Mouse (Mus musculus): ENCODE data around the gene Il34. TPM values are rescaled to one million over a fixed set of nuclear protein-coding genes. Genes with fewer than 3 reads are reported as not detected.
A peak's percentile ranks its signal among the peaks of the same experiment; 100 is the strongest.

The Il34 gene
- polyA plus RNA-seq, 1 experiment, result 8.6 TPM

GRCm38 (mm10) chr8:110815308-110815707 lies 9.6 kb upstream of the Il34 start:
- H3K36me3 ChIP-seq (ENCODE audit: control insufficient read depth, insufficient read depth), result peaks cover 100% of the 10 kb centered on the region
- no peak overlapping the region for H3ac ChIP-seq (ENCODE audit: control insufficient read depth, insufficient read length, low read depth)
- H3K27me3 ChIP-seq (ENCODE audit: control insufficient read depth, insufficient read depth, insufficient read length), result no peaks in the 10 kb centered on the region
- H3K79me3 ChIP-seq (ENCODE audit: low read depth), result peaks cover 27% of the 10 kb centered on the region
- H3K79me2 ChIP-seq (ENCODE audit: control insufficient read depth, insufficient read depth), result peaks cover 68% of the 10 kb centered on the region
- TF ChIP-seq CTCF (IDR thresholded peaks at IDR 0.05; ENCODE audit: control insufficient read depth, insufficient read depth, insufficient read length) (no peak), CEBPB (IDR thresholded peaks at IDR 0.05; ENCODE audit: low read depth) (peak; percentile 2), MYOD1 (IDR thresholded peaks at IDR 0.05; ENCODE audit: control insufficient read depth, insufficient read length, low read depth) (no peak)
- no peak overlapping the region for H3K4me3 ChIP-seq (ENCODE audit: insufficient read depth, poor library complexity, severe bottlenecking)

- H3K36me3 ChIP-seq (ENCODE audit: control insufficient read depth, insufficient read depth), result peaks cover 95% of the 10 kb centered on the region
- H3K4me3 ChIP-seq (ENCODE audit: insufficient read depth, poor library complexity, severe bottlenecking), result no peak overlapping the region
- no peak for TF ChIP-seq MYOD1 (IDR thresholded peaks at IDR 0.05; ENCODE audit: control insufficient read depth, insufficient read length, low read depth)
- TF ChIP-seq CEBPB (IDR thresholded peaks at IDR 0.05; ENCODE audit: low read depth), result no peak
- H3K27me3 ChIP-seq (ENCODE audit: control insufficient read depth, insufficient read depth, insufficient read length), result no peaks in the 10 kb centered on the region
- H3K79me2 ChIP-seq (ENCODE audit: control insufficient read depth, insufficient read depth), result peaks cover 47% of the 10 kb centered on the region
- peaks cover 11% of the 10 kb centered on the region for H3K79me3 ChIP-seq (ENCODE audit: low read depth)
- no peak overlapping the region for H3ac ChIP-seq (ENCODE audit: control insufficient read depth, insufficient read length, low read depth)
Measured at GRCm38 (mm10) chr8:110813081-110813812, 7.5 kb upstream of the Il34 start.

GRCm38 (mm10) chr8:110812349-110813080 lies 6.8 kb upstream of the Il34 start:
- Histone ChIP-seq H3K4me3 (ENCODE audit: insufficient read depth, poor library complexity, severe bottlenecking) (no peak overlapping the region), H3K79me2 (ENCODE audit: control insufficient read depth, insufficient read depth) (peaks cover 40% of the 10 kb centered on the region), H3ac (ENCODE audit: control insufficient read depth, insufficient read length, low read depth) (no peak overlapping the region), H3K36me3 (ENCODE audit: control insufficient read depth, insufficient read depth) (peaks cover 95% of the 10 kb centered on the region), H3K27me3 (ENCODE audit: control insufficient read depth, insufficient read depth, insufficient read length) (no peaks in the 10 kb centered on the region), H3K79me3 (ENCODE audit: low read depth) (peaks cover 5% of the 10 kb centered on the region)
- TF ChIP-seq CEBPB (IDR thresholded peaks at IDR 0.05; ENCODE audit: low read depth), result no peak
- TF ChIP-seq FOSL1 (IDR thresholded peaks at IDR 0.05; ENCODE audit: insufficient read depth, low read length, poor library complexity, severe bottlenecking), result no peak
- no peak for TF ChIP-seq USF1 (IDR thresholded peaks at IDR 0.05; ENCODE audit: low read depth)
- TF ChIP-seq MAX (IDR thresholded peaks at IDR 0.05), result no peak
- TF ChIP-seq MYOG (IDR thresholded peaks at IDR 0.05; ENCODE audit: control insufficient read depth, extremely low read depth, insufficient read length), result no peak

GRCm38 (mm10) chr8:110811793-110812192 lies 6.1 kb upstream of the Il34 start:
- no peak for TF ChIP-seq MAX (IDR thresholded peaks at IDR 0.05)
- TF ChIP-seq MYOG (IDR thresholded peaks at IDR 0.05; ENCODE audit: control insufficient read depth, extremely low read depth, insufficient read length), result no peak
- TF ChIP-seq CEBPB (IDR thresholded peaks at IDR 0.05; ENCODE audit: low read depth), result no peak
- Histone ChIP-seq H3K79me3 (ENCODE audit: low read depth) (peaks cover 4% of the 10 kb centered on the region), H3K27me3 (ENCODE audit: control insufficient read depth, insufficient read depth, insufficient read length) (no peaks in the 10 kb centered on the region), H3K4me3 (ENCODE audit: insufficient read depth, poor library complexity, severe bottlenecking) (no peak overlapping the region), H3K79me2 (ENCODE audit: control insufficient read depth, insufficient read depth) (peaks cover 32% of the 10 kb centered on the region), H3K36me3 (ENCODE audit: control insufficient read depth, insufficient read depth) (peaks cover 90% of the 10 kb centered on the region), H3ac (ENCODE audit: control insufficient read depth, insufficient read length, low read depth) (no peak overlapping the region)

GRCm38 (mm10) chr8:110811116-110811515 lies 5.4 kb upstream of the Il34 start:
- peaks cover 83% of the 10 kb centered on the region for H3K36me3 ChIP-seq (ENCODE audit: control insufficient read depth, insufficient read depth)
- peaks cover 4% of the 10 kb centered on the region for H3K79me3 ChIP-seq (ENCODE audit: low read depth)
- TF ChIP-seq CEBPB (IDR thresholded peaks at IDR 0.05; ENCODE audit: low read depth) (no peak), MYOD1 (IDR thresholded peaks at IDR 0.05; ENCODE audit: control insufficient read depth, insufficient read length, low read depth) (no peak), USF1 (IDR thresholded peaks at IDR 0.05; ENCODE audit: low read depth) (no peak), MAX (IDR thresholded peaks at IDR 0.05) (no peak), CTCF (IDR thresholded peaks at IDR 0.05; ENCODE audit: control insufficient read depth, insufficient read depth, insufficient read length) (no peak), FOSL1 (IDR thresholded peaks at IDR 0.05; ENCODE audit: insufficient read depth, low read length, poor library complexity, severe bottlenecking) (no peak), MYOG (IDR thresholded peaks at IDR 0.05; ENCODE audit: control insufficient read depth, extremely low read depth, insufficient read length) (no peak)
- H3K27me3 ChIP-seq (ENCODE audit: control insufficient read depth, insufficient read depth, insufficient read length), result no peaks in the 10 kb centered on the region
- H3K4me3 ChIP-seq (ENCODE audit: insufficient read depth, poor library complexity, severe bottlenecking), result no peak overlapping the region
- no peak overlapping the region for H3ac ChIP-seq (ENCODE audit: control insufficient read depth, insufficient read length, low read depth)
- H3K79me2 ChIP-seq (ENCODE audit: control insufficient read depth, insufficient read depth), result peaks cover 26% of the 10 kb centered on the region

- no peak overlapping the region for H3ac ChIP-seq (ENCODE audit: control insufficient read depth, insufficient read length, low read depth)
- H3K27me3 ChIP-seq (ENCODE audit: control insufficient read depth, insufficient read depth, insufficient read length), result no peaks in the 10 kb centered on the region
- H3K4me3 ChIP-seq (ENCODE audit: insufficient read depth, poor library complexity, severe bottlenecking), result no peak overlapping the region
- H3K36me3 ChIP-seq (ENCODE audit: control insufficient read depth, insufficient read depth), result peaks cover 78% of the 10 kb centered on the region
- peaks cover 23% of the 10 kb centered on the region for H3K79me2 ChIP-seq (ENCODE audit: control insufficient read depth, insufficient read depth)
- H3K79me3 ChIP-seq (ENCODE audit: low read depth), result peaks cover 4% of the 10 kb centered on the region
- TF ChIP-seq CEBPB (IDR thresholded peaks at IDR 0.05; ENCODE audit: low read depth), result no peak
- TF ChIP-seq USF1 (IDR thresholded peaks at IDR 0.05; ENCODE audit: low read depth), result no peak
- TF ChIP-seq MYOG (IDR thresholded peaks at IDR 0.05; ENCODE audit: control insufficient read depth, extremely low read depth, insufficient read length), result no peak
- no peak for TF ChIP-seq FOSL1 (IDR thresholded peaks at IDR 0.05; ENCODE audit: insufficient read depth, low read length, poor library complexity, severe bottlenecking)
Measured at GRCm38 (mm10) chr8:110810481-110811065, 4.8 kb upstream of the Il34 start.
